Comparison of ENCODE assay signal across 14 mouse cellular contexts in the genomic region with DNA sequence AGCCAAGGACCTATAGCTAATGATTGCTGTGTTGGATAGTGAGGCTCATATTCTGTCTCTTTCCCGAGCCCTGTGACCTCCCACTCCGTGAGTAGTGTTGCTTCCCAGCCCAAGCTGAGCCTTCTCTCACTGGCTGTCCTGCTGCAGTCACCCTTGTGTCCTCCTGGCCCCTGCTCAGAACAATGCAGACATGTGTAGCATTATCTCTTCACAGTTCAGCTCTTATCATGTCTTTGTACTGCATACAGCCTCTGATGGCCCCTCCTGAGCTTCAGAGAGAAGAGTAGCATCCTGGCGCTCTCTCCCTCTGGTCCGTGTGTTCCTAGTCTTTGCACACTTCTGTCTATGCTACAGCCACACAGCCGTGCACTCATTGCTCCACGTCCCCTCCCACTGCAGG.
"Had no signal": no experiment of that assay in that cellular context is flagged by ENCODE, and none has a peak within 500 bp of the region (broad histone marks: within the 10 kb centered on the region; RNA-seq: fewer than 3 reads in every experiment).

No protein-coding gene starts in this region.

- ATAC-seq: midbrain, embryonic 16.5 days had no signal

- H3K9me3 ChIP-seq: liver, embryonic 13.5 days; liver, embryonic 15.5 days; midbrain, embryonic 12.5 days; neural tube, embryonic 12.5 days; stomach, embryonic 15.5 days had no signal

- DNase-seq: liver, embryonic 13.5 days; lung, adult 18-20 months; lung, embryonic 14.5 days; lung, postnatal 10 days; lung, postnatal 4 days; right cerebral cortex, postnatal 14 days; thymus, adult 2 months; thymus, postnatal 25 days had no signal

- H3K27me3 ChIP-seq: liver, embryonic 13.5 days; liver, embryonic 15.5 days; midbrain, embryonic 12.5 days; neural tube, embryonic 12.5 days; stomach, embryonic 15.5 days had no signal

- H3K4me2 ChIP-seq: liver, embryonic 13.5 days; liver, embryonic 15.5 days; lung, embryonic 14.5 days; midbrain, embryonic 12.5 days; neural tube, embryonic 12.5 days; stomach, embryonic 15.5 days had no signal

- H3K9ac ChIP-seq: liver, embryonic 13.5 days; liver, embryonic 15.5 days; lung, embryonic 14.5 days; midbrain, embryonic 12.5 days; neural tube, embryonic 12.5 days; stomach, embryonic 15.5 days had no signal

- H3K4me1 ChIP-seq: liver, embryonic 13.5 days; liver, embryonic 15.5 days; neural tube, embryonic 12.5 days; stomach, embryonic 15.5 days had no signal

- H3K36me3 ChIP-seq: liver, embryonic 13.5 days; midbrain, embryonic 12.5 days; neural tube, embryonic 12.5 days had no signal

- H3K27ac ChIP-seq: liver, embryonic 13.5 days; liver, embryonic 15.5 days; midbrain, embryonic 12.5 days; neural tube, embryonic 12.5 days; stomach, embryonic 15.5 days; stomach, postnatal 0 days had no signal

- H3K4me3 ChIP-seq: liver, embryonic 13.5 days; liver, embryonic 15.5 days; midbrain, embryonic 12.5 days; neural tube, embryonic 12.5 days; stomach, embryonic 15.5 days had no signal
